Mouse (Mus musculus) hindbrain, embryonic 10.5 days (tissue): ENCODE measurements around the gene 1700057G04Rik. TPM values are rescaled to one million over a fixed set of nuclear protein-coding genes. Genes with fewer than 3 reads are reported as not detected.

Experiments
- DNase-seq: peaks from one replicate; pipeline ENCODE4 v3.0.0-alpha.2; 2017; ENCODE audit warnings: low spot score
- H3K27ac ChIP-seq: fragments of 300-500 bp; sonication (generic); 2 replicates; pipeline ENCODE4 v1.5.1; 2016; ENCODE audit warnings: mild to moderate bottlenecking, moderate library complexity
- H3K27me3 ChIP-seq: fragments of 300-500 bp; sonication (generic); 2 replicates; pipeline ENCODE4 v1.6.1; 2016; ENCODE audit warnings: mild to moderate bottlenecking; ENCODE audit not compliant: poor library complexity, insufficient read depth, severe bottlenecking
- H3K36me3 ChIP-seq: fragments of 300-500 bp; sonication (generic); 2 replicates; pipeline ENCODE4 v1.6.1; 2016; ENCODE audit warnings: mild to moderate bottlenecking, moderate library complexity
- H3K4me1 ChIP-seq: fragments of 300-500 bp; sonication (generic); replicated peaks from 2 replicates; pipeline ENCODE4 v1.6.1; 2016; ENCODE audit warnings: mild to moderate bottlenecking
- H3K4me3 ChIP-seq: fragments of 300-500 bp; sonication (generic); 2 replicates; pipeline ENCODE4 v1.5.1; 2016; ENCODE audit warnings: mild to moderate bottlenecking, moderate library complexity
- H3K9me3 ChIP-seq: fragments of 300-500 bp; sonication (generic); 2 replicates; pipeline ENCODE4 v1.6.1; 2016; ENCODE audit warnings: mild to moderate bottlenecking, moderate library complexity
- WGBS: fragments of 180-500 bp; shearing (Covaris S2); methylation state at CpG from one replicate; pipeline ENCODE4 v1.1.7; 2016; 5-methylcytosine and 5-hydroxymethylcytosine counted together
- polyA plus RNA-seq: library from polyadenylated mRNA; unstranded; fragments of >200 nt; fragmentation: Nextera tagmentation; extraction: Ambion mirVana; gene quantifications from 2 replicates; pipeline ENCODE4 v1.2.1, GENCODE M21; 2016

The 1700057G04Rik gene
- polyA plus RNA-seq: not detected in 2 replicates

GRCm38 (mm10) chr9:92309077-92309476 is at the start of gene 1700057G04Rik:
TSS of gene 1700057G04Rik (plus strand) at chr9:92309377.
- WGBS: 93% methylated on average over 1 of the region's 1 CpGs

GRCm38 (mm10) chr9:92260481-92261159 is 48.6 kb upstream of the 1700057G04Rik start:
- Histone ChIP-seq H3K27me3 (no peaks in the 10 kb centered on the region), H3K9me3 (no peaks in the 10 kb centered on the region), H3K36me3 (peaks cover 45% of the 10 kb centered on the region), H3K27ac (no peak overlapping the region), H3K4me1 (no peaks in the 10 kb centered on the region), H3K4me3 (no peak overlapping the region)
- DNase-seq: no peak
- 84% methylated on average over 7 of the region's 7 CpGs for WGBS

More at GRCm38 (mm10) chr9:92309077-92309476, at the start of gene 1700057G04Rik:
- Histone ChIP-seq H3K9me3 (no peaks in the 10 kb centered on the region), H3K27ac (no peak within 1 kb of the TSS), H3K36me3 (no peaks in the 10 kb centered on the region), H3K4me1 (peaks cover 4% of the 10 kb centered on the region; the same call in 1 of the 2 replicates), H3K4me3 (no peak within 1 kb of the TSS), H3K27me3 (no peaks in the 10 kb centered on the region)
- DNase-seq: no peak

GRCm38 (mm10) chr9:92265719-92266118 is 43.5 kb upstream of the 1700057G04Rik start:
- Histone ChIP-seq H3K9me3 (no peaks in the 10 kb centered on the region), H3K4me3 (no peak overlapping the region), H3K27me3 (no peaks in the 10 kb centered on the region), H3K36me3 (peaks cover 77% of the 10 kb centered on the region), H3K4me1 (no peaks in the 10 kb centered on the region), H3K27ac (no peak overlapping the region)
- DNase-seq: no peak
- 83% methylated on average over 4 of the region's 4 CpGs for whole genome bisulfite sequencing

GRCm38 (mm10) chr9:92266558-92267171 is 42.5 kb upstream of the 1700057G04Rik start:
- peaks cover 74% of the 10 kb centered on the region for H3K36me3 ChIP-seq

GRCm38 (mm10) chr9:92267732-92268131 is 41.4 kb upstream of the 1700057G04Rik start:
- 80% methylated on average over 1 of the region's 1 CpGs for WGBS
- DNase-seq: no peak
- H3K4me3 ChIP-seq: no peak overlapping the region
- H3K27me3 ChIP-seq: no peaks in the 10 kb centered on the region
- H3K27ac ChIP-seq: no peak overlapping the region
- H3K4me1 ChIP-seq: 0 out of 2 replicates have a peak, but pooled peaks cover 3% of the 10 kb centered on the region
- H3K9me3 ChIP-seq: no peaks in the 10 kb centered on the region
- H3K36me3 ChIP-seq: peaks cover 71% of the 10 kb centered on the region

More at GRCm38 (mm10) chr9:92266558-92267171, 42.5 kb upstream of the 1700057G04Rik start:
- H3K27me3 ChIP-seq: no peaks in the 10 kb centered on the region
- 0 out of 2 replicates have a peak, but pooled peaks cover 3% of the 10 kb centered on the region for H3K4me1 ChIP-seq
- WGBS: 87% methylated on average over 8 of the region's 8 CpGs
- H3K9me3 ChIP-seq: no peaks in the 10 kb centered on the region
- no peak for DNase-seq
- H3K27ac ChIP-seq: no peak overlapping the region
- no peak overlapping the region for H3K4me3 ChIP-seq

GRCm38 (mm10) chr9:92269829-92270404 is 39.3 kb upstream of the 1700057G04Rik start:
- Histone ChIP-seq H3K9me3 (no peaks in the 10 kb centered on the region), H3K4me1 (0 out of 2 replicates have a peak, but pooled peaks cover 6% of the 10 kb centered on the region), H3K36me3 (peaks cover 74% of the 10 kb centered on the region), H3K27ac (no peak overlapping the region), H3K4me3 (no peak overlapping the region), H3K27me3 (no peaks in the 10 kb centered on the region)
- 96% methylated on average over 5 of the region's 5 CpGs for WGBS
- no peak for DNase-seq

- no peak for DNase-seq
- Histone ChIP-seq H3K4me3 (no peak overlapping the region), H3K27me3 (no peaks in the 10 kb centered on the region), H3K36me3 (peaks cover 67% of the 10 kb centered on the region), H3K4me1 (peaks cover 11% of the 10 kb centered on the region; the same call in 1 of the 2 replicates), H3K27ac (no peak overlapping the region), H3K9me3 (no peaks in the 10 kb centered on the region)
- WGBS: 55% methylated on average over 4 of the region's 4 CpGs
Observed at GRCm38 (mm10) chr9:92270927-92271326, 38.2 kb upstream of the 1700057G04Rik start.

GRCm38 (mm10) chr9:92272650-92273049 is 36.5 kb upstream of the 1700057G04Rik start:
- WGBS: 92% methylated on average over 4 of the region's 4 CpGs
- Histone ChIP-seq H3K27ac (no peak overlapping the region), H3K4me1 (peaks cover 11% of the 10 kb centered on the region; the same call in 1 of the 2 replicates), H3K9me3 (no peaks in the 10 kb centered on the region), H3K27me3 (no peaks in the 10 kb centered on the region), H3K36me3 (peaks cover 50% of the 10 kb centered on the region), H3K4me3 (no peak overlapping the region)
- DNase-seq: no peak

- H3K4me3 ChIP-seq: no peak overlapping the region
- no peak overlapping the region for H3K27ac ChIP-seq
- peaks cover 44% of the 10 kb centered on the region for H3K36me3 ChIP-seq
- WGBS: 85% methylated on average over 2 of the region's 2 CpGs
- no peak for DNase-seq
- H3K27me3 ChIP-seq: no peaks in the 10 kb centered on the region
- H3K4me1 ChIP-seq: peaks cover 11% of the 10 kb centered on the region; the same call in 1 of the 2 replicates
- no peaks in the 10 kb centered on the region for H3K9me3 ChIP-seq
Observed at GRCm38 (mm10) chr9:92273271-92273670, 35.9 kb upstream of the 1700057G04Rik start.

GRCm38 (mm10) chr9:92273956-92274762 is 35.0 kb upstream of the 1700057G04Rik start:
- H3K4me3 ChIP-seq: no peak overlapping the region
- WGBS: 68% methylated on average over 6 of the region's 6 CpGs
- H3K4me1 ChIP-seq: peaks cover 11% of the 10 kb centered on the region; the same call in 1 of the 2 replicates
- no peak for DNase-seq
- H3K9me3 ChIP-seq: no peaks in the 10 kb centered on the region
- H3K36me3 ChIP-seq: peaks cover 35% of the 10 kb centered on the region
- no peak overlapping the region for H3K27ac ChIP-seq
- no peaks in the 10 kb centered on the region for H3K27me3 ChIP-seq

GRCm38 (mm10) chr9:92275486-92276207 is 33.5 kb upstream of the 1700057G04Rik start, which contains the start of gene Plscr2:
TSS of gene Plscr2 (plus strand) at chr9:92275602.
- WGBS: 76% methylated on average over 9 of the region's 9 CpGs
- Histone ChIP-seq H3K4me1 (peaks cover 11% of the 10 kb centered on the region; the same call in 1 of the 2 replicates), H3K27ac (no peak within 1 kb of the TSS), H3K27me3 (no peaks in the 10 kb centered on the region), H3K4me3 (no peak within 1 kb of the TSS), H3K9me3 (no peaks in the 10 kb centered on the region), H3K36me3 (peaks cover 21% of the 10 kb centered on the region)
- DNase-seq: no peak

- WGBS: 82% methylated on average over 7 of the region's 7 CpGs
- DNase-seq: no peak
- Histone ChIP-seq H3K4me1 (peaks cover 8% of the 10 kb centered on the region; the same call in 1 of the 2 replicates), H3K4me3 (no peak overlapping the region), H3K27me3 (no peaks in the 10 kb centered on the region), H3K36me3 (peaks cover 14% of the 10 kb centered on the region), H3K9me3 (no peaks in the 10 kb centered on the region), H3K27ac (no peak overlapping the region)
Observed at GRCm38 (mm10) chr9:92276360-92276759, 32.8 kb upstream of the 1700057G04Rik start.
